Mouse (Mus musculus): Measurements from ENCODE around the gene Arpc5. TPM values are rescaled to one million over a fixed set of nuclear protein-coding genes. Genes with fewer than 3 reads are reported as not detected.

The Arpc5 gene
- polyA plus RNA-seq, 1 experiment from 2014 or later = 372 TPM

GRCm38 (mm10) chr1:152807619-152808391 lies 41.5 kb downstream of the Arpc5 start:
- H3K4me2 ChIP-seq (ENCODE audit: low read depth, low read length) = peak overlapping the region; percentile 27; the same call in 1 of the 2 replicates
- peak overlapping the region; percentile 93 for H3K27ac ChIP-seq (ENCODE audit: low read length)
- H3K27me3 ChIP-seq (replicated peaks; ENCODE audit: control insufficient read depth, insufficient read depth, low read length) = no peaks in the 10 kb centered on the region
- ATAC-seq = peak; percentile 93
- no peaks in the 10 kb centered on the region for H3K36me3 ChIP-seq (ENCODE audit: control insufficient read depth, insufficient read depth, low read length)
- H3K9ac ChIP-seq (ENCODE audit: low read depth, low read length) = peak overlapping the region; percentile 30
- no peak overlapping the region for H3K4me3 ChIP-seq (ENCODE audit: low read length)
- H3K4me1 ChIP-seq (ENCODE audit: control insufficient read depth, insufficient read depth, low read length) = peaks cover 9% of the 10 kb centered on the region
- WGBS = 56% methylated on average over 18 of the region's 18 CpGs
- no peaks in the 10 kb centered on the region for H3K9me3 ChIP-seq (ENCODE audit: control insufficient read depth, low read length)

GRCm38 (mm10) chr1:152808392-152808680 lies 42.0 kb downstream of the Arpc5 start:
- Histone ChIP-seq H3K9ac (ENCODE audit: low read depth, low read length) (no peak overlapping the region), H3K4me1 (ENCODE audit: control insufficient read depth, insufficient read depth, low read length) (peaks cover 9% of the 10 kb centered on the region), H3K4me2 (ENCODE audit: low read depth, low read length) (peak overlapping the region; percentile 9; the same call in 1 of the 2 replicates), H3K9me3 (ENCODE audit: control insufficient read depth, low read length) (no peaks in the 10 kb centered on the region), H3K27ac (ENCODE audit: low read length) (peak overlapping the region; percentile 93), H3K36me3 (ENCODE audit: control insufficient read depth, insufficient read depth, low read length) (no peaks in the 10 kb centered on the region), H3K4me3 (ENCODE audit: low read length) (no peak overlapping the region), H3K27me3 (replicated peaks; ENCODE audit: control insufficient read depth, insufficient read depth, low read length) (no peaks in the 10 kb centered on the region)
- 63% methylated on average over 2 of the region's 2 CpGs for WGBS
- ATAC-seq = no peak

GRCm38 (mm10) chr1:152809541-152810252 lies 43.4 kb downstream of the Arpc5 start:
- Histone ChIP-seq H3K4me1 (ENCODE audit: control insufficient read depth, insufficient read depth, low read length) (peaks cover 9% of the 10 kb centered on the region), H3K36me3 (ENCODE audit: control insufficient read depth, insufficient read depth, low read length) (no peaks in the 10 kb centered on the region), H3K4me3 (ENCODE audit: low read length) (no peak overlapping the region), H3K9ac (ENCODE audit: low read depth, low read length) (no peak overlapping the region), H3K9me3 (ENCODE audit: control insufficient read depth, low read length) (no peaks in the 10 kb centered on the region), H3K27ac (ENCODE audit: low read length) (peak overlapping the region; percentile 7; the same call in 1 of the 2 replicates), H3K4me2 (ENCODE audit: low read depth, low read length) (no peak overlapping the region), H3K27me3 (replicated peaks; ENCODE audit: control insufficient read depth, insufficient read depth, low read length) (no peaks in the 10 kb centered on the region)
- WGBS = 31% methylated on average over 8 of the region's 8 CpGs
- peak; percentile 42; the same call in 1 of the 2 replicates for ATAC-seq

- no peaks in the 10 kb centered on the region for H3K27me3 ChIP-seq (replicated peaks; ENCODE audit: control insufficient read depth, insufficient read depth, low read length)
- no peak overlapping the region for H3K9ac ChIP-seq (ENCODE audit: low read depth, low read length)
- no peak overlapping the region for H3K4me3 ChIP-seq (ENCODE audit: low read length)
- H3K4me2 ChIP-seq (ENCODE audit: low read depth, low read length) = no peak overlapping the region
- 74% methylated on average over 13 of the region's 13 CpGs for WGBS
- H3K9me3 ChIP-seq (ENCODE audit: control insufficient read depth, low read length) = no peaks in the 10 kb centered on the region
- H3K4me1 ChIP-seq (ENCODE audit: control insufficient read depth, insufficient read depth, low read length) = peaks cover 19% of the 10 kb centered on the region
- no peak for ATAC-seq
- H3K36me3 ChIP-seq (ENCODE audit: control insufficient read depth, insufficient read depth, low read length) = no peaks in the 10 kb centered on the region
- no peak overlapping the region for H3K27ac ChIP-seq (ENCODE audit: low read length)
Observed at GRCm38 (mm10) chr1:152810533-152811439, 44.4 kb downstream of the Arpc5 start.

- H3K4me2 ChIP-seq (ENCODE audit: low read depth, low read length) = peak overlapping the region; percentile 26; the same call in 1 of the 2 replicates
- no peak overlapping the region for H3K27ac ChIP-seq (ENCODE audit: low read length)
- peaks cover 10% of the 10 kb centered on the region; the same call in 1 of the 2 replicates for H3K4me1 ChIP-seq (ENCODE audit: control insufficient read depth, insufficient read depth, low read length)
- no peaks in the 10 kb centered on the region for H3K36me3 ChIP-seq (ENCODE audit: control insufficient read depth, insufficient read depth, low read length)
- H3K4me3 ChIP-seq (ENCODE audit: low read length) = no peak overlapping the region
- 33% methylated on average over 7 of the region's 7 CpGs for WGBS
- H3K27me3 ChIP-seq (replicated peaks; ENCODE audit: control insufficient read depth, insufficient read depth, low read length) = no peaks in the 10 kb centered on the region
- H3K9ac ChIP-seq (ENCODE audit: low read depth, low read length) = peak overlapping the region; percentile 4; the same call in 1 of the 2 replicates
- peak; percentile 83 for ATAC-seq
- no peaks in the 10 kb centered on the region for H3K9me3 ChIP-seq (ENCODE audit: control insufficient read depth, low read length)
Observed at GRCm38 (mm10) chr1:152815265-152815701, 48.9 kb downstream of the Arpc5 start.

GRCm38 (mm10) chr1:152817027-152817769 lies 50.9 kb downstream of the Arpc5 start:
- H3K4me1 ChIP-seq (ENCODE audit: control insufficient read depth, insufficient read depth, low read length) = peaks cover 10% of the 10 kb centered on the region; the same call in 1 of the 2 replicates
- H3K4me2 ChIP-seq (ENCODE audit: low read depth, low read length) = no peak overlapping the region
- peak; percentile 60 for ATAC-seq
- no peak overlapping the region for H3K4me3 ChIP-seq (ENCODE audit: low read length)
- no peaks in the 10 kb centered on the region for H3K36me3 ChIP-seq (ENCODE audit: control insufficient read depth, insufficient read depth, low read length)
- H3K9ac ChIP-seq (ENCODE audit: low read depth, low read length) = no peak overlapping the region
- 31% methylated on average over 12 of the region's 12 CpGs for WGBS
- H3K9me3 ChIP-seq (ENCODE audit: control insufficient read depth, low read length) = no peaks in the 10 kb centered on the region
- no peak overlapping the region for H3K27ac ChIP-seq (ENCODE audit: low read length)
- no peaks in the 10 kb centered on the region for H3K27me3 ChIP-seq (replicated peaks; ENCODE audit: control insufficient read depth, insufficient read depth, low read length)

GRCm38 (mm10) chr1:152817794-152818193 lies 51.5 kb downstream of the Arpc5 start:
- WGBS = 53% methylated on average over 10 of the region's 10 CpGs
- no peak for ATAC-seq
- H3K9ac ChIP-seq (ENCODE audit: low read depth, low read length) = no peak overlapping the region

GRCm38 (mm10) chr1:152819558-152819957 lies 53.2 kb downstream of the Arpc5 start:
- Histone ChIP-seq H3K27ac (ENCODE audit: low read length) (no peak overlapping the region), H3K9ac (ENCODE audit: low read depth, low read length) (no peak overlapping the region), H3K4me3 (ENCODE audit: low read length) (no peak overlapping the region), H3K4me1 (ENCODE audit: control insufficient read depth, insufficient read depth, low read length) (peaks cover 10% of the 10 kb centered on the region; the same call in 1 of the 2 replicates), H3K9me3 (ENCODE audit: control insufficient read depth, low read length) (no peaks in the 10 kb centered on the region), H3K4me2 (ENCODE audit: low read depth, low read length) (no peak overlapping the region), H3K36me3 (ENCODE audit: control insufficient read depth, insufficient read depth, low read length) (no peaks in the 10 kb centered on the region), H3K27me3 (replicated peaks; ENCODE audit: control insufficient read depth, insufficient read depth, low read length) (no peaks in the 10 kb centered on the region)
- WGBS = 78% methylated on average over 6 of the region's 6 CpGs
- ATAC-seq = no peak

More at GRCm38 (mm10) chr1:152817794-152818193, 51.5 kb downstream of the Arpc5 start:
- H3K27me3 ChIP-seq (replicated peaks; ENCODE audit: control insufficient read depth, insufficient read depth, low read length) = no peaks in the 10 kb centered on the region
- no peaks in the 10 kb centered on the region for H3K36me3 ChIP-seq (ENCODE audit: control insufficient read depth, insufficient read depth, low read length)
- no peak overlapping the region for H3K4me2 ChIP-seq (ENCODE audit: low read depth, low read length)
- peaks cover 10% of the 10 kb centered on the region; the same call in 1 of the 2 replicates for H3K4me1 ChIP-seq (ENCODE audit: control insufficient read depth, insufficient read depth, low read length)
- no peak overlapping the region for H3K27ac ChIP-seq (ENCODE audit: low read length)
- H3K9me3 ChIP-seq (ENCODE audit: control insufficient read depth, low read length) = no peaks in the 10 kb centered on the region
- H3K4me3 ChIP-seq (ENCODE audit: low read length) = no peak overlapping the region

Data from intestine, embryonic 16.5 days (tissue).